Mouse (Mus musculus): ENCODE results near the gene Tmbim1. TPM values are rescaled to one million over a fixed set of nuclear protein-coding genes. Genes with fewer than 3 reads are reported as not detected.
"Not testable (repeated sequence)": the region's sequence is repeated elsewhere in the genome, so short reads cannot be mapped to it uniquely, and the experiment has no call there.

Gene Tmbim1
- total and polyA plus RNA-seq, 3 experiments = 18.7 to 110 (median 19.7) TPM

- TF ChIP-seq POLR2AphosphoS5 (IDR thresholded peaks at IDR 0.05; ENCODE audit: insufficient replicate concordance, low read depth, low read length) (no peak), TAL1 (conservative IDR thresholded peaks at IDR 0.05; ENCODE audit: low read depth, low read length) (0 out of 2 replicates have a peak, but pooled peaks have one; percentile 30)
- Histone ChIP-seq H3K4me3 (ENCODE audit: low read depth, low read length) (no peak overlapping the region; the same call in 1 of the 2 replicates), H3K9me3 (replicated peaks) (no peaks in the 10 kb centered on the region), H3K36me3 (replicated peaks) (no peaks in the 10 kb centered on the region), H3K27me3 (ENCODE audit: insufficient read depth, low read length) (peaks cover 33% of the 10 kb centered on the region), H3K4me1 (ENCODE audit: insufficient read depth, low read depth, low read length) (peaks cover 36% of the 10 kb centered on the region)
- ATAC-seq (ENCODE audit: extremely low read depth, insufficient number of reproducible peaks, low FRiP score, poor library complexity, severe bottlenecking) (no peak), DNase-seq (ENCODE audit: low spot score) (peak; percentile 35)
Observed at GRCm38 (mm10) chr1:74331046-74331681, 25.7 kb upstream of the Tmbim1 start.

DNA sequence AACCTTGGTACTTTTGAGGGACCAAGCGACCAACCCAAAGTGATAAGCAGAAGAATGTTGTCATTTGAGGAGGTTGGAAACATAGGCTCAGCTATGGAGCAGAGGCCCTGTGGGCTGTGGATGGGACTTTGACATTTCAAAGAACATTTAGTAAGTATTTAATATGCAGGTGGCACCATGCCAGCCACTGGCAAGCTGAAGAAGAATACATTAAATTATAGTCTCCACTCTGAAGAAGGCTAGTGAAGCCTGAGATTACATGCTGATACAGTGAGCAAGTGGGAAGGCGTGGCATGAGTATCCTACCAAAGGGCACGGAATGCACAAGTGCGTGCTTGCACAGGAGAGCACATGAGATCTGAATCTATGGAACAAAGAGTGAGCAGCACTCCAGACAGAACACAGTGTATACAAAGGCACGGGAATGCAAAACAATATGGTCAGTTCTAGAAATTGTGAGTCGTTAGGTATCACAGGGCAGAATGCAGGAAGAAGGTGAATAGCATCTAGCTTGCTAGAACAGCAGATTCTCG lies 24.5 kb upstream of the Tmbim1 start:
- ATAC-seq (ENCODE audit: extremely low read depth, insufficient number of reproducible peaks, low FRiP score, poor library complexity, severe bottlenecking) = no peak
- Histone ChIP-seq H3K4me1 (ENCODE audit: insufficient read depth, low read depth, low read length) (peaks cover 34% of the 10 kb centered on the region), H3K36me3 (replicated peaks) (no peaks in the 10 kb centered on the region), H3K27me3 (ENCODE audit: insufficient read depth, low read length) (peaks cover 27% of the 10 kb centered on the region), H3K9me3 (replicated peaks) (no peaks in the 10 kb centered on the region), H3K4me3 (ENCODE audit: low read depth, low read length) (no peak overlapping the region)
- TF ChIP-seq GATA1 (IDR thresholded peaks at IDR 0.05; ENCODE audit: borderline replicate concordance, low read length) (no peak), POLR2AphosphoS5 (IDR thresholded peaks at IDR 0.05; ENCODE audit: insufficient replicate concordance, low read depth, low read length) (no peak), GATA2 (IDR thresholded peaks at IDR 0.05; ENCODE audit: borderline replicate concordance, low read depth, low read length) (no peak), TAL1 (conservative IDR thresholded peaks at IDR 0.05; ENCODE audit: low read depth, low read length) (no peak), CTCF (IDR thresholded peaks at IDR 0.05; ENCODE audit: low read depth, low read length) (no peak)
- DNase-seq (ENCODE audit: low spot score) = no peak

- not testable (repeated sequence) for ATAC-seq (ENCODE audit: extremely low read depth, insufficient number of reproducible peaks, low FRiP score, poor library complexity, severe bottlenecking); H3K9me3 ChIP-seq (replicated peaks); H3K36me3 ChIP-seq (replicated peaks); H3K4me3 ChIP-seq (ENCODE audit: low read depth, low read length); DNase-seq (ENCODE audit: low spot score)
- H3K27me3 ChIP-seq (ENCODE audit: insufficient read depth, low read length) = peaks cover 27% of the 10 kb centered on the region
- H3K4me1 ChIP-seq (ENCODE audit: insufficient read depth, low read depth, low read length) = peaks cover 18% of the 10 kb centered on the region
Observed at GRCm38 (mm10) chr1:74326916-74327315, 21.5 kb upstream of the Tmbim1 start.

DNA sequence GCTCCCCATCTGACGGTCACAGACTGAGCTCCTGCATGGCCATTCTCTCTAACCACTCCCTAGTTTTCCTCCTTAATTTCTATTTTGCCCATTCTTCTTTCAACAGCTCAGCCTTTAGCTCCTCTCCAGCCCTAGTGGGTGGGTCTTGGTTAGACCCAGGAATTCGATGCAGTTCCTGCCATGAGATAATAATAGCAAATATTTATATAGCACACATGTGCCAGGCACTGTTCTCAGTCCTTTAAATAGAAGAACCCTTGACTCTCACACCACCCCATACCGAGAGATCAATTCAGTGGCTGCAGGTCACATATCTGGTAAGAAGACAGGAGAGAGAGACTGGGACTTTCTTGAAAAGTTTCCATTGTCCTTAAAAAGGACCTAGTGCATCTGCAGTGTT lies 16.0 kb upstream of the Tmbim1 start:
- DNase-seq (ENCODE audit: low spot score) (no peak), ATAC-seq (ENCODE audit: extremely low read depth, insufficient number of reproducible peaks, low FRiP score, poor library complexity, severe bottlenecking) (no peak)
- H3K36me3 ChIP-seq (replicated peaks) = no peaks in the 10 kb centered on the region
- no peak overlapping the region for H3K4me3 ChIP-seq (ENCODE audit: low read depth, low read length)
- H3K9me3 ChIP-seq (replicated peaks) = no peaks in the 10 kb centered on the region
- peaks cover 34% of the 10 kb centered on the region for H3K27me3 ChIP-seq (ENCODE audit: insufficient read depth, low read length)
- H3K4me1 ChIP-seq (ENCODE audit: insufficient read depth, low read depth, low read length) = no peaks in the 10 kb centered on the region; the same call in 1 of the 2 replicates
- no peak for TF ChIP-seq TAL1 (conservative IDR thresholded peaks at IDR 0.05; ENCODE audit: low read depth, low read length)
- no peak for TF ChIP-seq POLR2AphosphoS5 (IDR thresholded peaks at IDR 0.05; ENCODE audit: insufficient replicate concordance, low read depth, low read length)
- no peak for TF ChIP-seq GATA2 (IDR thresholded peaks at IDR 0.05; ENCODE audit: borderline replicate concordance, low read depth, low read length)
- no peak for TF ChIP-seq GATA1 (IDR thresholded peaks at IDR 0.05; ENCODE audit: borderline replicate concordance, low read length)
- no peak for TF ChIP-seq CTCF (IDR thresholded peaks at IDR 0.05; ENCODE audit: low read depth, low read length)

GRCm38 (mm10) chr1:74318711-74319110 lies 13.3 kb upstream of the Tmbim1 start:
- Histone ChIP-seq H3K27me3 (ENCODE audit: insufficient read depth, low read length) (peaks cover 33% of the 10 kb centered on the region), H3K4me1 (ENCODE audit: insufficient read depth, low read depth, low read length) (peaks cover 2% of the 10 kb centered on the region), H3K9me3 (replicated peaks) (no peaks in the 10 kb centered on the region), H3K36me3 (replicated peaks) (no peaks in the 10 kb centered on the region), H3K4me3 (ENCODE audit: low read depth, low read length) (no peak overlapping the region)
- no peak for ATAC-seq (ENCODE audit: extremely low read depth, insufficient number of reproducible peaks, low FRiP score, poor library complexity, severe bottlenecking)
- no peak for DNase-seq (ENCODE audit: low spot score)
- TF ChIP-seq TAL1 (conservative IDR thresholded peaks at IDR 0.05; ENCODE audit: low read depth, low read length) (no peak), POLR2AphosphoS5 (IDR thresholded peaks at IDR 0.05; ENCODE audit: insufficient replicate concordance, low read depth, low read length) (no peak), GATA2 (IDR thresholded peaks at IDR 0.05; ENCODE audit: borderline replicate concordance, low read depth, low read length) (no peak), GATA1 (IDR thresholded peaks at IDR 0.05; ENCODE audit: borderline replicate concordance, low read length) (no peak), CTCF (IDR thresholded peaks at IDR 0.05; ENCODE audit: low read depth, low read length) (no peak)

DNA sequence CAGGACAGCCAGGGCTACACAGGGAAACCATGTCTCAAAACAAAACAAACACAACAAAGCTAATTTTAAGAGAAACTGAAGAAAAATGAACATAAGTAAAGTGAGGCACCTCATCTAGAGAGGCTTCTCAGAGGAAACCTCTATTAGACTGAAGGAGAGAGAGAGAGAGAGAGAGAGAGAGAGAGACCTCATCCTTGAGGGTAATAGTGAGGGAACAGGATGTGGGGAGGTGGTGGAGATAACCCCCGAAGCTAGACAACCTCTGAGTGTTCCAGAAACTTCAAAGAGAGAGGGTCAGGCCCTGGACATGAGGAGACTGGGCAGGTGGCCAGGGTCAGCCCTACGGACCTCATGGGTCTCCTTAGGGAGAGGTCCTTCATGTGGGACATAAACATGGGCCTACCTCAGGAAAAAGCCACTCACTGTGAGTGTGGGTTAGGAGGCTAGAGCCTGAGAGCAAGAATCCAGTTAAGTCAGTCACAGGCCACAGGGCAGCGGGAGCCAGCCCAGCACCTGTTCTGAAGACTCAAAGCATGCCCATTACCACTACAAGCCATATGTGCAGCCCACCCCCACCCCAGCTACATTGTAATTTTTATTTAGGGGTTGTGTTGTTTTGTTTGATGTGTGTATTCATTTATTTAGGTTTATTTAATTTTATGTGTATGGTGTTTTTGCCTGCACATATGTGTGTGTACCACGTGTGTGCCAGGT lies 10.8 kb upstream of the Tmbim1 start:
- H3K4me3 ChIP-seq (ENCODE audit: low read depth, low read length) = no peak overlapping the region
- no peak for ATAC-seq (ENCODE audit: extremely low read depth, insufficient number of reproducible peaks, low FRiP score, poor library complexity, severe bottlenecking)
- TF ChIP-seq GATA2 (IDR thresholded peaks at IDR 0.05; ENCODE audit: borderline replicate concordance, low read depth, low read length) (no peak), TAL1 (conservative IDR thresholded peaks at IDR 0.05; ENCODE audit: low read depth, low read length) (no peak), POLR2AphosphoS5 (IDR thresholded peaks at IDR 0.05; ENCODE audit: insufficient replicate concordance, low read depth, low read length) (no peak), CTCF (IDR thresholded peaks at IDR 0.05; ENCODE audit: low read depth, low read length) (no peak), GATA1 (IDR thresholded peaks at IDR 0.05; ENCODE audit: borderline replicate concordance, low read length) (no peak)
- no peaks in the 10 kb centered on the region for H3K9me3 ChIP-seq (replicated peaks)
- peaks cover 9% of the 10 kb centered on the region for H3K4me1 ChIP-seq (ENCODE audit: insufficient read depth, low read depth, low read length)
- no peak for DNase-seq (ENCODE audit: low spot score)
- no peaks in the 10 kb centered on the region for H3K36me3 ChIP-seq (replicated peaks)
- peaks cover 27% of the 10 kb centered on the region for H3K27me3 ChIP-seq (ENCODE audit: insufficient read depth, low read length)
